Mouse (Mus musculus): ENCODE measurements around the gene Dlg2. TPM values are rescaled to one million over a fixed set of nuclear protein-coding genes. Genes with fewer than 3 reads are reported as not detected.

The Dlg2 gene
- polyA plus RNA-seq, 1 experiment from 2014 or later: 3.0 TPM

DNA sequence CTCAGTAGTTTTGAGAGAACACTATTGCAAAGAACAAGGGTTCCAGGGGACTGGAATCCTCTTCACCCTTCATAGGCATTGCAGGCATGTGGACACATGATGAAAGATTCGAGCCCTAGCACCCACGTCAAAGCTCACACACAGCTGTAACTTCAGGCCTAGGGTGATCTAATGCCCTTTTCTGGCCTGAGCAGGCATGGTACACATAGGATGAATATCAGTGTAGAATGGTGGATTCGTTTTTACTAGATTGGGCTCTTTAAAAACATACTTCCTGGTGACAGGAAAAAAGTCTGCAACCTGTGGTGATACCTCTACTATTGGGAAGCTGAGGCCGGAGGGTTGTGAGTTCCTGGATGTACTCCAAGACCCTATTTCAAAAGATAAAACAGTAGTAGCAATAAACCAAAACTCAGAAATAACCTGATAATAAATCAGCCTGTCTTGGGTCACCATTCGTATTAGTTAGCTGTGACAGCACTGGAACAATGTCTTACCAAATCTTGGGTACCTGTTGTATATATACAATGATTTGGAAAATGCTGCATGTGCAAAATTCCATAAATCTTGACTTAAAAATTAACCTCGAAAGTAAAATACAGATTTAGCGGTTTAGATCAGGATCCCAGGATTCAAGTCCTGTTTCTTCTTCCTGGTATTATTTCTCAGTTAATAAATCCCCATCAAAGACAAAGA, 20.2 kb upstream of the Dlg2 start:
- Histone ChIP-seq H3K4me1 (replicated peaks; ENCODE audit: control insufficient read depth, insufficient read depth, low read length) (no peaks in the 10 kb centered on the region), H3K4me2 (ENCODE audit: low read depth, low read length, severe bottlenecking) (peak overlapping the region; percentile 58), H3K27ac (ENCODE audit: low read depth, low read length) (no peak overlapping the region), H3K4me3 (ENCODE audit: low read depth, low read length) (peak overlapping the region; percentile 70), H3K27me3 (ENCODE audit: control insufficient read depth, insufficient read depth, low read length) (no peaks in the 10 kb centered on the region), H3K9ac (ENCODE audit: low read length) (peak overlapping the region; percentile 86), H3K36me3 (ENCODE audit: control insufficient read depth, insufficient read depth, low read length) (peaks cover 3% of the 10 kb centered on the region; the same call in 1 of the 2 replicates), H3K9me3 (ENCODE audit: control insufficient read depth, low read length) (no peaks in the 10 kb centered on the region)
- DNase-seq (ENCODE audit: low spot score) (no peak), ATAC-seq (replicated peaks; ENCODE audit: low FRiP score) (no peak)
- WGBS: 53% methylated on average over 7 of the region's 7 CpGs

DNA sequence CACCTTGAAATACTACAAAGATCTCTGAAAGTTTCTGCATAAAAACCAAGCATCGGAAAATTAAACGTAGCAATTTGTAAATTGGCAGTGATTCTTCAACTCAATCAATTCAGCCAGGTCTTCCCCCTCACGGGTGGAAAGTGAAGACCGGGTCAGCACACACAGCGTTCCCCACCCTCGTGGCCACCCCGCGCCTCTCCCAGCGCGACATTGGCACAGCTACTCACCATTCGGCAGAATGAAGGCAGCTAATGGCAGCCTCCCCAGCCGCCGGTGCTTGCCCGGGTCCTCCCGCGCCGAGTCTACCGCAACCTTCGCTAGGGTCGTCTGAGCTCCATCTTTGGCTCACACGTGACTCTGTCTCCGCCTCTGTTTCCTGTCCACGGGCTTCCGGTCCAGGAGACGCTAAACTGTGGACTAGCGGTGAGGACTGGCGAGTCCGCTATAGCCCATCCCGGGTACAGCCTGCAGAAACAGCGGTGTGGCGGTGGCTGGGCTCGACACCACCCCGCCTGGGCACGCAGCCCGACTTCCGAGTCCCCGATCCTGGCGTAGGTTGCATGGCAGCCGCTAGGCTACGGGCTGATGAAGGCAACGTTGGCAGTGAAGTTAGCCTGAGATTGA, 19.5 kb upstream of the Dlg2 start, which contains the start of gene Tmem126a:
TSS of gene Tmem126a (minus strand) at position 385 of the 624 bp plus-strand sequence.
- ATAC-seq (replicated peaks; ENCODE audit: low FRiP score) (peak; percentile 98), DNase-seq (ENCODE audit: low spot score) (peak; percentile 91)
- WGBS: 0% methylated on average over 41 of the region's 41 CpGs
- Histone ChIP-seq H3K36me3 (ENCODE audit: control insufficient read depth, insufficient read depth, low read length) (peaks cover 3% of the 10 kb centered on the region; the same call in 1 of the 2 replicates), H3K9me3 (ENCODE audit: control insufficient read depth, low read length) (no peaks in the 10 kb centered on the region), H3K4me2 (ENCODE audit: low read depth, low read length, severe bottlenecking) (peak within 1 kb of the TSS; percentile 58), H3K4me3 (ENCODE audit: low read depth, low read length) (peak within 1 kb of the TSS; percentile 70), H3K4me1 (replicated peaks; ENCODE audit: control insufficient read depth, insufficient read depth, low read length) (no peaks in the 10 kb centered on the region), H3K27ac (ENCODE audit: low read depth, low read length) (peak within 1 kb of the TSS; percentile 82), H3K9ac (ENCODE audit: low read length) (peak within 1 kb of the TSS; percentile 86), H3K27me3 (ENCODE audit: control insufficient read depth, insufficient read depth, low read length) (no peaks in the 10 kb centered on the region)

DNA sequence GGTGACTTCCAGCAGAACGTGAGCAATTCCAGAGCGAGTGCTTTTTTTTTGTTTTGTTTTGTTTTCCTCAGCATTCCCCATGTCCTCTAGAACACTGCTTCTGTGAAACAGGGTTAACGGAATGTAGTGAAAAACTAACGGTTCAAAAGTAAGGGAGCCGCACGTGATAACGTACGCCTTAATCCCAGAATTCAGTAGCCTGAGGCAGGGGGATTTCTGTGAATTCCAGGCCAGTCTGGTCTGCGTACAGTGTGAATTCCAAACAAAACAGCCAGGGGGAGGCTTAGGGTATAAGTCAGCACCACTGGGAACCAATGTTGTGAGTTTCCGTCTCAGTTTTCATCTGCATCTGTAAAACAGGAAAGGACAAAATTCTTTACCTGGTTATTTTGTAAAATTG, 19.0 kb upstream of the Dlg2 start:
- peak; percentile 65 for ATAC-seq (replicated peaks; ENCODE audit: low FRiP score)
- H3K36me3 ChIP-seq (ENCODE audit: control insufficient read depth, insufficient read depth, low read length): peaks cover 3% of the 10 kb centered on the region; the same call in 1 of the 2 replicates
- H3K4me1 ChIP-seq (replicated peaks; ENCODE audit: control insufficient read depth, insufficient read depth, low read length): no peaks in the 10 kb centered on the region
- DNase-seq (ENCODE audit: low spot score): no peak
- peak overlapping the region; percentile 58 for H3K4me2 ChIP-seq (ENCODE audit: low read depth, low read length, severe bottlenecking)
- no peaks in the 10 kb centered on the region for H3K27me3 ChIP-seq (ENCODE audit: control insufficient read depth, insufficient read depth, low read length)
- H3K9ac ChIP-seq (ENCODE audit: low read length): peak overlapping the region; percentile 86
- H3K4me3 ChIP-seq (ENCODE audit: low read depth, low read length): peak overlapping the region; percentile 70
- no peaks in the 10 kb centered on the region for H3K9me3 ChIP-seq (ENCODE audit: control insufficient read depth, low read length)
- H3K27ac ChIP-seq (ENCODE audit: low read depth, low read length): peak overlapping the region; percentile 82
- 24% methylated on average over 10 of the region's 10 CpGs for WGBS

DNA sequence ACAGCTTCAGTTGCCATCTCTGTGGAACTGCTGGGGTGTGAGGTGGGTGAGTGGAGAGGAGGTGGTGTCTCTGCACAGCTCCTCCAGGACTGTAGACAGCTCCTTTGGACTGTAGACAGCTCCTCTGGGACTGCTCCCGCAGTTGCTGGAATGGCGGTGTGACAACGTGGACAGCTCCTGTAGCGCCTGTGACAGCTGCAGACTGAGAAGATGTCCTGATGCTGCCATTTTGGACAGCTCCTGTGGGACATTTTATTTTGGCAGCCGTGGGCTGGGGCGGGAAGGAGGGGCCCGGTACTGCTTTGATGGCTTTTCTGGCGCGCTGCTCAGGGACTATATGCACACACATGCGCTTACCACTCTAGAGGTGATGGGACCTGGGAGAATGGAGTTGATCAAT, 16.1 kb upstream of the Dlg2 start:
- H3K9me3 ChIP-seq (ENCODE audit: control insufficient read depth, low read length): no peaks in the 10 kb centered on the region
- no peak overlapping the region for H3K9ac ChIP-seq (ENCODE audit: low read length)
- H3K4me1 ChIP-seq (replicated peaks; ENCODE audit: control insufficient read depth, insufficient read depth, low read length): no peaks in the 10 kb centered on the region
- H3K4me2 ChIP-seq (ENCODE audit: low read depth, low read length, severe bottlenecking): no peak overlapping the region
- no peaks in the 10 kb centered on the region for H3K36me3 ChIP-seq (ENCODE audit: control insufficient read depth, insufficient read depth, low read length)
- H3K27me3 ChIP-seq (ENCODE audit: control insufficient read depth, insufficient read depth, low read length): no peaks in the 10 kb centered on the region
- H3K27ac ChIP-seq (ENCODE audit: low read depth, low read length): no peak overlapping the region
- DNase-seq (ENCODE audit: low spot score) (no peak), ATAC-seq (replicated peaks; ENCODE audit: low FRiP score) (no peak)
- no peak overlapping the region for H3K4me3 ChIP-seq (ENCODE audit: low read depth, low read length)
- 66% methylated on average over 10 of the region's 10 CpGs for WGBS

DNA sequence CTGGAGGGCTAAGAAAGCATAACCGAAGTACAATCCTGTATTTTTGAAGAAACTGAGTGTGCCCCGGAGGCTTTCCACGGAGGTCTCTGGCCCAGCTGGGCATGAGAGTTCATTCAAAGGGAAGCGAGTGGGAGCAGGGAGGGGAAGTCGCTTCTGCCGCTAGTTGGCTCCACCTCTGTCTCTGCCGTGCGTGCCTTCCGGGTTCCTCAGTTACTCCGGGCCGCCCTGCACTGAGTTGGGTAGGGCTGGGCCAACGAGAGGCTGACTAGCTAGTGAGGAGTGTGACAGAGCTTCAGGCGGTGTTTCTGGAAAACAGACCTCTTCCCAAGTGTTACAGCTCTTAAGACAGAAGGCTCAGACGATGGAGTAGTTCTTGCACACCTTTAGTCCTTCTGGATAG, 15.5 kb upstream of the Dlg2 start:
- Histone ChIP-seq H3K36me3 (ENCODE audit: control insufficient read depth, insufficient read depth, low read length) (no peaks in the 10 kb centered on the region), H3K4me3 (ENCODE audit: low read depth, low read length) (no peak overlapping the region), H3K4me1 (replicated peaks; ENCODE audit: control insufficient read depth, insufficient read depth, low read length) (no peaks in the 10 kb centered on the region), H3K27me3 (ENCODE audit: control insufficient read depth, insufficient read depth, low read length) (no peaks in the 10 kb centered on the region), H3K4me2 (ENCODE audit: low read depth, low read length, severe bottlenecking) (no peak overlapping the region), H3K9ac (ENCODE audit: low read length) (no peak overlapping the region), H3K9me3 (ENCODE audit: control insufficient read depth, low read length) (no peaks in the 10 kb centered on the region), H3K27ac (ENCODE audit: low read depth, low read length) (no peak overlapping the region)
- 24% methylated on average over 14 of the region's 14 CpGs for WGBS
- ATAC-seq (replicated peaks; ENCODE audit: low FRiP score) (no peak), DNase-seq (ENCODE audit: low spot score) (peak; percentile 56)

DNA sequence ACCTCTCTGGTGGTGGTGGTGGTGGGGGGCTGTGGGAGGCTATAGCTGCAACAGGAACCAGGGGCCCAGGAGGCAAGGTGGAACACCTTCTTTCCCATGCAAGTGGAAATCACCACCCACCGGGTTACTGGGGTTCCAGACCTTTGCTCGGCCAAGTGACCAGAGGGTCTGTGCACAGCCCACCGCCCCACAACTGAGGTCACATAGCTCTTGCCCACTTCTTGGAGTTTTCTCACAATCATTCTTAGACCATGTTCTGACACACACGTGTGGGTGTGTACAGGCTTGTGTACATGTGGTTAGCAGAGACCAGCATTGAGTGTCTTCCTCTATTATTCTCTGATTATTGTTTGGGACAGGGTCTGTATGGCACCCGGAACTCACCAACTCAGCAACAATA, 15.0 kb upstream of the Dlg2 start:
- DNase-seq (ENCODE audit: low spot score): no peak
- Histone ChIP-seq H3K9ac (ENCODE audit: low read length) (no peak overlapping the region), H3K27ac (ENCODE audit: low read depth, low read length) (no peak overlapping the region), H3K4me2 (ENCODE audit: low read depth, low read length, severe bottlenecking) (no peak overlapping the region), H3K9me3 (ENCODE audit: control insufficient read depth, low read length) (no peaks in the 10 kb centered on the region), H3K36me3 (ENCODE audit: control insufficient read depth, insufficient read depth, low read length) (no peaks in the 10 kb centered on the region), H3K27me3 (ENCODE audit: control insufficient read depth, insufficient read depth, low read length) (no peaks in the 10 kb centered on the region), H3K4me3 (ENCODE audit: low read depth, low read length) (no peak overlapping the region), H3K4me1 (replicated peaks; ENCODE audit: control insufficient read depth, insufficient read depth, low read length) (no peaks in the 10 kb centered on the region)
- WGBS: 90% methylated on average over 5 of the region's 5 CpGs
- no peak for ATAC-seq (replicated peaks; ENCODE audit: low FRiP score)

DNA sequence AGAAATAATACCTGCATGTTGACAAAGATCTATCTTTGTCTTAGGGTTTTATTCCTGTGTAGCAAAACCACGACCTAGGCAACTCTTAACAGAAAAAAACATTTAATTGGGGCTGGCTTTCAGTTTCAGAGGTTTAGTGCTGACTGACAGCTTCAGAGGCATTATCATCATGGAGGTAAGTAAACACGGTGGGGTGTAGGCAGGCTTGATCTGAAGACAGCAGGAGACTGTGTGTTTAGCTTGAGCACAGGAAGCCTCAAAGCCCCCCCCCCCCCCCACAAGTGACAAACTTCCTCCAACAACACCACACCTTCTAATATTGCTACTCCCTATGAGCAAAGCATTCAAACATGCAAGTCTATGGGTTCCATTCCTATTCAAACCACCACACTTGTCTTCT, 3.0 kb upstream of the Dlg2 start:
- Histone ChIP-seq H3K4me2 (ENCODE audit: low read depth, low read length, severe bottlenecking) (no peak overlapping the region), H3K4me3 (ENCODE audit: low read depth, low read length) (no peak overlapping the region), H3K27me3 (ENCODE audit: control insufficient read depth, insufficient read depth, low read length) (no peaks in the 10 kb centered on the region), H3K9ac (ENCODE audit: low read length) (no peak overlapping the region), H3K4me1 (replicated peaks; ENCODE audit: control insufficient read depth, insufficient read depth, low read length) (peaks cover 3% of the 10 kb centered on the region; the same call in 1 of the 2 replicates), H3K27ac (ENCODE audit: low read depth, low read length) (no peak overlapping the region), H3K36me3 (ENCODE audit: control insufficient read depth, insufficient read depth, low read length) (no peaks in the 10 kb centered on the region), H3K9me3 (ENCODE audit: control insufficient read depth, low read length) (no peaks in the 10 kb centered on the region)
- WGBS: 69% methylated on average over 2 of the region's 2 CpGs
- DNase-seq (ENCODE audit: low spot score) (no peak), ATAC-seq (replicated peaks; ENCODE audit: low FRiP score) (no peak)

DNA sequence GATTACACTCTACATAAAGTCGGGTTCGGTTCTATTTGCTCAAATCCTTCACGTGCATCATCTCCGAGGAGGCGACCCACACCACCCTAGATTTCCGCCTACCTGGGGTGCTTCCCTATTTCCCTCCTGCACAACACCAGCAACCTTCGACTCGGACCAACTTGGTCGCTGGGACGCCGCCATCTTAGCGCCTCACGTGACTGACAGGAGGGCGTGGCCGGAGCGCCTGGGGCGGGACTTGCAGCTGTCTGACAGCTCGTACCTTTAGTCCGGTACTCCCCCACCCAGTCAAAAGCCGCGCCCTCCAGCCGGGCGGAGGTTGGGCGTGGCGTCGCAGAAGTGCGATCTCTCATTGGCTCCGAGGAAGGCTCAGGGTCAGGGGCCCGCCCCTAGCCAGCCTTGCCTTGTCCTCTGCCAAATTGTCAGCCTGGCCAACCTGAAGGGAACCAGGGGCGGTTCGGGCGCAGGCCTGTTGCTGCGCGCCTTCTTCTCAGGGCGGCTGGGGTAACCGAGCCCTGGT, 619 bp upstream of the Dlg2 start, which contains the start of gene Tmem126b:
TSS of gene Tmem126b (minus strand) at position 209 of the 520 bp plus-strand sequence.
- Histone ChIP-seq H3K9me3 (ENCODE audit: control insufficient read depth, low read length) (no peaks in the 10 kb centered on the region), H3K4me1 (replicated peaks; ENCODE audit: control insufficient read depth, insufficient read depth, low read length) (peaks cover 3% of the 10 kb centered on the region; the same call in 1 of the 2 replicates), H3K9ac (ENCODE audit: low read length) (peak within 1 kb of the TSS; percentile 68), H3K4me2 (ENCODE audit: low read depth, low read length, severe bottlenecking) (peak within 1 kb of the TSS; percentile 79), H3K4me3 (ENCODE audit: low read depth, low read length) (peak within 1 kb of the TSS; percentile 58), H3K27ac (ENCODE audit: low read depth, low read length) (no peak within 1 kb of the TSS), H3K36me3 (ENCODE audit: control insufficient read depth, insufficient read depth, low read length) (no peaks in the 10 kb centered on the region), H3K27me3 (ENCODE audit: control insufficient read depth, insufficient read depth, low read length) (no peaks in the 10 kb centered on the region)
- DNase-seq (ENCODE audit: low spot score) (peak; percentile 99), ATAC-seq (replicated peaks; ENCODE audit: low FRiP score) (peak; percentile 100)
- WGBS: 0% methylated on average over 36 of the region's 36 CpGs

Measured in forebrain, embryonic 11.5 days (tissue).